Mouse (Mus musculus) heart, postnatal 0 days (tissue): ENCODE measurements around the gene Gm28053. TPM values are rescaled to one million over a fixed set of nuclear protein-coding genes. Genes with fewer than 3 reads are reported as not detected.

Experiments used
- ATAC-seq: fragments of 200-750 bp; cut with Nextera tagmentation; 2 replicates; pipeline ENCODE4 v1.8.0; 2017; ENCODE audit warnings: low read depth, moderate number of reproducible peaks, moderate library complexity; ENCODE audit not compliant: insufficient read depth
- DNase-seq: peaks from one replicate; pipeline ENCODE4 v3.0.0-alpha.2; 2016; ENCODE audit warnings: low spot score
- H3K27ac ChIP-seq: fragments of 300-500 bp; sonication (generic); 2 replicates; pipeline ENCODE4 v1.5.1; 2014; ENCODE audit warnings: low read depth, mild to moderate bottlenecking
- H3K27me3 ChIP-seq: fragments of 300-500 bp; sonication (generic); 2 replicates; pipeline ENCODE4 v1.6.1; 2014; ENCODE audit warnings: low read length, mixed read lengths; ENCODE audit not compliant: control insufficient read depth, insufficient read depth
- H3K36me3 ChIP-seq: fragments of 300-500 bp; sonication (generic); replicated peaks from 2 replicates; pipeline ENCODE4 v1.6.1; 2014; ENCODE audit warnings: low read length, mixed read lengths; ENCODE audit not compliant: control insufficient read depth, insufficient read depth
- H3K4me1 ChIP-seq: fragments of 300-500 bp; sonication (generic); 2 replicates; pipeline ENCODE4 v1.6.1; 2014; ENCODE audit warnings: antibody characterized with exemption; ENCODE audit not compliant: control insufficient read depth, insufficient read depth
- H3K4me2 ChIP-seq: fragments of 300-500 bp; sonication (generic); 2 replicates; pipeline ENCODE4 v1.6.1; 2014; ENCODE audit warnings: low read depth, mild to moderate bottlenecking, low read length, moderate library complexity
- H3K4me3 ChIP-seq: fragments of 300-500 bp; sonication (generic); 2 replicates; pipeline ENCODE4 v1.5.1; 2014; ENCODE audit warnings: low read depth, low read length
- H3K9ac ChIP-seq: fragments of 300-500 bp; sonication (generic); replicated peaks from 2 replicates; pipeline ENCODE4 v1.6.1; 2014; ENCODE audit warnings: low read depth, low read length, mixed read lengths
- H3K9me3 ChIP-seq: fragments of 300-500 bp; sonication (generic); replicated peaks from 2 replicates; pipeline ENCODE4 v1.6.1; 2016; ENCODE audit warnings: low read length; ENCODE audit not compliant: control insufficient read depth
- CTCF ChIP-seq: IDR thresholded peaks from 2 replicates; pipeline ENCODE4 v1.5.1; 2016; ENCODE audit warnings: antibody characterized with exemption, control low read depth, low read depth
- EP300 ChIP-seq: IDR thresholded peaks from 2 replicates; pipeline ENCODE4 v1.6.1; 2016; ENCODE audit warnings: antibody characterized with exemption, low read depth
- WGBS: fragments of 180-500 bp; shearing (Covaris S2); extraction: QIAGEN DNeasy Blood & Tissue Kit; methylation state at CpG from one replicate; pipeline ENCODE4 v1.1.7; 2014; 5-methylcytosine and 5-hydroxymethylcytosine counted together
- polyA plus RNA-seq: library from polyadenylated mRNA; unstranded; fragments of >200 nt; fragmentation: Nextera tagmentation; extraction: Ambion mirVana; gene quantifications from 2 replicates; pipeline ENCODE4 v1.2.1, GENCODE M21; 2015
- total RNA-seq: library from RNA; depleted of rRNA; stranded (reverse); fragments of >200 nt; gene quantifications from 2 replicates; pipeline ENCODE4 v1.2.3, GENCODE M21; 2014; ENCODE audit warnings: low replicate concordance

The Gm28053 gene
- total and polyA plus RNA-seq, 2 experiments from 2014 or later = 4.1 TPM; not detected in 1

DNA sequence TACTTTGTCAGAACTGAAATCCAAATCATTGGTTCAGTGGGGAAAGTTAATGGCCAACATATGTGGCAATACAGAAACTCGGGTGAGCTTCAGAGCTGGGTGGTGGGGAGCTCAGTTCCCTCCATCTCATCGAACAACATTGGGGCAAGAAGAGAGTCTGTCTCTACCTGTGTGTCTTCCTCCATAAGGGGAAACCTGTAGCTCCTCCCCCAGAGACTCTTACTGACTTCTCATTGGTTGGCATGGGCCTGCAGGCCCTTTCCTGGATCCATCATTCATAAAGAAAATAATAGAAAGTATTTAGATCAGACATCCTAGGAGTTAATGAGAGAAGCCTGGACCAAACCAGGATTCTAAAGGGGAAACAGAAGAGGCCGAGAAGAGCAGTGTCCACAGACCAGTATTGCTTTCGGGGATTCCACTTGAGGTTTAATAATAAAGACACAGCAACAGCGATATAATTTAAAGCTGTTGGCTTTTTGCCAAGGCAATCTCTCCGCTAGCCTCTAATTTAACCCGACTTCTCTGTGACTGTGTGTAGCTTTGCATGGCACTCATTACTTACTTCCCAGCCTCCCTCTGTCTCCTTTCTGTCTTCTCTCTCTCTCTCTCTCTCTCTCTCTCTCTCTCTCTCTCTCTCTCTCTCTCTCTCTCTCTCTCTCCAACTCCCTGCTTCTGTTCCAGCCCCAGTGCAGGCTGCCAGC lies 45.3 kb downstream of the Gm28053 start:
- ATAC-seq (no peak), DNase-seq (no peak)
- 68% methylated on average over 7 of the region's 7 CpGs for WGBS
- Histone ChIP-seq H3K9ac (no peak overlapping the region), H3K4me3 (no peak overlapping the region), H3K9me3 (no peaks in the 10 kb centered on the region), H3K27me3 (no peaks in the 10 kb centered on the region), H3K27ac (no peak overlapping the region), H3K4me1 (no peaks in the 10 kb centered on the region), H3K36me3 (no peaks in the 10 kb centered on the region), H3K4me2 (no peak overlapping the region)
- TF ChIP-seq EP300 (no peak), CTCF (no peak)

DNA sequence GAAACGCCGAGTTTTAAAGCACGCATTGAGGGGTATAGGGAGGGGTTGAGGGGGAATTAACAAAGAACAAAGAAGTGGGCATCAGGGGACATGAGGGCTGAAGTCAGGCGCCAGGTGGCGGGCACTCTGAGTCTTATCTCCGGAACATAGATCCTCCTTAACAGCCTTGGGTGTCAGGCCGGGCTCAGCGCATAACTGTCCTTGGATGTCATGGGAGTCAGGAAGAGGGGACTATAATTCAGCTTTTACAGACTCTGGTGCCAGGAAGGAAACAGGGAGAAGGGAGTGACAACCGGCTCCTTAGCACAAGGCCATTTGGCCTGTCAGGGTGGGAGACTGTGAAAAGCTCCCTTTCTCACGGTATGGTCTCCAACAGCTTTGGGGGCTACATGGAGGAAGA lies 46.1 kb downstream of the Gm28053 start:
- H3K27me3 ChIP-seq = no peaks in the 10 kb centered on the region
- no peaks in the 10 kb centered on the region for H3K4me1 ChIP-seq
- no peak for TF ChIP-seq EP300
- TF ChIP-seq CTCF = no peak
- H3K9me3 ChIP-seq = no peaks in the 10 kb centered on the region
- DNase-seq (no peak), ATAC-seq (no peak)
- H3K4me2 ChIP-seq = no peak overlapping the region
- WGBS = 93% methylated on average over 10 of the region's 10 CpGs
- H3K27ac ChIP-seq = no peak overlapping the region
- H3K36me3 ChIP-seq = no peaks in the 10 kb centered on the region
- no peak overlapping the region for H3K9ac ChIP-seq
- H3K4me3 ChIP-seq = no peak overlapping the region

DNA sequence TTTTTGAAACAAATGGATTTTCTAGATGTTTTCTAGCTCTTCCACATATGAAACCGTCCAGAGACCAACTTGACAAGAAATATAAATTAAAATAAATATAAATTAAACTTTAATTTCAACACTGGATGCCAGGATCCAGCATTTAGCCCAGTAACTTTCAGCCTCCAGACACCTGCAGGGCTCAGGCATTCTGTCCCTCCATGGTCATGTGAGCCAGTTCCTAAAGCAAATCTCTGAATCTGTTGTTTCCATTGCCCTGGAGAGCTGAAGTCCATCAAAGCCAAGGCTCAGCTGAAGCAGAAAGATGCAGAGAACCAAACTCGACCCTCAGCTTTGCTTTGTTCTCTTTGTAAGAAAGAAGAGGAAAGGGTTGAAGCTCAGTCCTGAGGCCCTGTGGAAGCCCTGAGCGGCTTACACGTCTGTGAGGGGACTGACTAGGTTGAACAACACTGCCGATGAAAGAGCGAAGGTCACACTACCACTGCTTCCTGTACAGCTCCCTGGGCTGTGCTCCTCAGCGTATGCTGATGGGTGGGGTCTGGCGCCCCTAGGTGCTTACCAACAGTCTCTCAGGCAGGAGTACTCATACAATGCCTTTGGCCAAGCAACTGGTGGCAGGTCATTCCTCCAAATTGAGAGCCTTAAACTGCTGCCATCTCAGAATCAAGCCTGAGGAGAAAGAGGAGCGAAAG lies 49.9 kb downstream of the Gm28053 start:
- Histone ChIP-seq H3K9me3 (no peaks in the 10 kb centered on the region), H3K27me3 (no peaks in the 10 kb centered on the region), H3K36me3 (no peaks in the 10 kb centered on the region), H3K4me3 (no peak overlapping the region), H3K4me1 (no peaks in the 10 kb centered on the region), H3K4me2 (no peak overlapping the region), H3K27ac (no peak overlapping the region), H3K9ac (no peak overlapping the region)
- DNase-seq = no peak
- TF ChIP-seq CTCF (no peak), EP300 (no peak)
- no peak for ATAC-seq
- WGBS = 56% methylated on average over 9 of the region's 9 CpGs

DNA sequence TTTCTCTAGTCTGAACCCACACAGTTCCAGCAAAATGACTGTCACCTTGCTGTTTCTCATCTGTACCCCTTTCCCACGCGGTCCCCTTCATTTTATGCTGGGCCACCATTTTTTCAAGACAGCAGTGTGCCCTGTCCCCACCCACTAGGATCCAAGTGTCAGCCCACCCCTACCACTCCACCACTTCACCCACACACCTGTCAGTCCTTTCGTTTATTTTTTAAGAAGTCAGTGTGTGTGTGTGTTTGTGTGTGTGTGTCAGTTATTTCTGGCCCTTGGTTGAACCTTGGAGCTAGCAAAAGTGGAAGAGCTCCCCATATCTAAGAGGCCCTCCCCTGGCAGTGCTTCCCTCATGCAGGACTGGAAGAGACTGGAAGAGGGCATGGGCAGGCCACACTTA lies 50.5 kb downstream of the Gm28053 start:
- DNase-seq (no peak), ATAC-seq (no peak)
- WGBS = 82% methylated on average over 3 of the region's 3 CpGs
- no peak overlapping the region for H3K4me3 ChIP-seq
- H3K4me2 ChIP-seq = no peak overlapping the region
- no peak overlapping the region for H3K9ac ChIP-seq
- TF ChIP-seq CTCF = no peak
- TF ChIP-seq EP300 = no peak
- H3K9me3 ChIP-seq = no peaks in the 10 kb centered on the region
- no peaks in the 10 kb centered on the region for H3K36me3 ChIP-seq
- H3K27ac ChIP-seq = no peak overlapping the region
- H3K4me1 ChIP-seq = no peaks in the 10 kb centered on the region
- no peaks in the 10 kb centered on the region for H3K27me3 ChIP-seq

DNA sequence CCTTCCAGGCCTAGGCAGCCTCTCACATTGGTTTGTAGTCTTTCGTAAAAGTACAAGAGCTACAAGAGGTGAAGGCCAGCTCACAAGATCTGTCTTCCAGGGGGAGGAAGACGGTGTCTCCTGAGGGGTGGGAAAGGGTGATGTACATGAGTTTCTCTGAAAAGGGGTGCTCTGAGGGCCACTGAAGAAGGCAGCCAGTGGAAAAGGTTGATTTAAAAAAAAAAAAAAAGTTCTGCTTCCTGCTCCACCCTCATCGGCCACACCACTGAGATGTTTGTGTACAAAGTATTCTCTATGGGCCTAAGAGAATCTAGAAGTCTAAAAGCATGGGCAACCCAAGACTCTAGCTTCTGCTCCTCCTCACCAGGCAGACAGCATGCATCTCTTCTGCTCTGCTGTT lies 52.3 kb downstream of the Gm28053 start, which contains the start of gene Gimap3:
Gene Gimap3, minus strand, starts transcription at position 156 of the 400 bp plus-strand sequence.
- no peak within 1 kb of the TSS for H3K4me3 ChIP-seq
- H3K27ac ChIP-seq = no peak within 1 kb of the TSS
- H3K9me3 ChIP-seq = no peaks in the 10 kb centered on the region
- WGBS = 79% methylated on average over 3 of the region's 3 CpGs
- H3K4me2 ChIP-seq = no peak within 1 kb of the TSS
- H3K9ac ChIP-seq = no peak within 1 kb of the TSS
- no peaks in the 10 kb centered on the region for H3K4me1 ChIP-seq
- DNase-seq (no peak), ATAC-seq (no peak)
- TF ChIP-seq CTCF (no peak), EP300 (no peak)
- H3K27me3 ChIP-seq = no peaks in the 10 kb centered on the region
- no peaks in the 10 kb centered on the region for H3K36me3 ChIP-seq
